Mouse (Mus musculus): ENCODE results near the gene Trim27.

DNA sequence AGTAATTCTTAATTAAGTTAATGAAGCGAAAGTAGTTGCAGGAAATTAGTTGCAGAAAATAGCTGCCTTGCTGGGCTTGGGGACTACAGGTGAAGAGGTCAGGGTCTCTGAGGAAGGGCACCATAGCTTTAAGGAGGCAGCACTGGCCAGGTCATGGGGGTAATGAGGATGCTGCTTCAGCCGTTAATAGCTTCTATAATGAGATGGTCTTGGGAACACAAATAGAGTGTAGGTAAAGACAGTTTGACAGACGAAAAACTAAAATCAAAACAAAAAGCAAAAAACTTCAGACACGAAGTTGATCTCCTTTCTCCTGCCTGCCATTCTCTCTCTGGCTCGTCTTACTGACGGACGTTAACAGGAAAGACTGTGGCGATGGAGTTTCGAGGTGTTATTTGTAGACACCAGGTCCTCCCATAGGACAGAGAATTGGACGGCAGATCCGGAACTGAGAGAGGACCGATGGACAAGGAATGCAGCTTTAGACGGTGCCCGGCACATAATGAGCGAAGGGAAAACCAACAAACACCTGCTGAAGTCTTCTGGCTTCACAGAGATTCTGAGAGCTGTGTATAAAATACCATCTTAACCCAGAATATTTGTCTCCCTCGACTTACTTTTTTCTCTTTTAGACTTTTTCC, 10.8 kb upstream of the Trim27 start:
- TF ChIP-seq CTCF (conservative IDR thresholded peaks at IDR 0.05; ENCODE audit: low read length) (no peak), POU5F1 (IDR thresholded peaks at IDR 0.05; ENCODE audit: borderline replicate concordance, low read length) (no peak), NANOG (IDR thresholded peaks at IDR 0.05; ENCODE audit: borderline replicate concordance, low read length) (no peak)

Measured in E14TG2a.4 (cell line).